Mouse (Mus musculus) c-Kit-negative CD71-positive TER-119-positive erythroid progenitor cells, embryonic 14.5 days (primary cell): ENCODE measurements around the gene Tagln.
A peak's percentile ranks its signal among the peaks of the same experiment; 100 is the strongest.

Experiments
- DNase-seq: peaks from one replicate; pipeline ENCODE4 v3.0.0-alpha.2; 2013; ENCODE audit warnings: low read depth, low spot score

The Tagln gene

DNA sequence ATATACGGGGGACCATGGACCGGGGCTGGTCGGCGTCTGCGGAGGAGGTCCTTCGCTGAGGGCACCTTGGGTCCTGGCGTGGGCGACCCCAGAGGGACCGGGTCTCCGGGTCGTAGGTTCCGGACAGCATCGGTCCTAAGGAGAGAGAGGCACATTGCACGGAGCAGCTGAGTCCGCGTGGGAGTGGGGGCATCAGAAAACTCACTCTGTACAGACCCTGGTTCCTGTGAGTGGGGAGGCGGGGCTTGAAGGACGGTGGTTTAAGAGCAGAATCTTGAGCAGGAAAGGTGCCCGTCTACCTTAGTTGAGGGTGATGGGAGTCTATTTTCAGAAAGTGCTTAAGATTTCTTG is 28.8 kb downstream of the Tagln start:
- DNase-seq: peak; percentile 33

DNA sequence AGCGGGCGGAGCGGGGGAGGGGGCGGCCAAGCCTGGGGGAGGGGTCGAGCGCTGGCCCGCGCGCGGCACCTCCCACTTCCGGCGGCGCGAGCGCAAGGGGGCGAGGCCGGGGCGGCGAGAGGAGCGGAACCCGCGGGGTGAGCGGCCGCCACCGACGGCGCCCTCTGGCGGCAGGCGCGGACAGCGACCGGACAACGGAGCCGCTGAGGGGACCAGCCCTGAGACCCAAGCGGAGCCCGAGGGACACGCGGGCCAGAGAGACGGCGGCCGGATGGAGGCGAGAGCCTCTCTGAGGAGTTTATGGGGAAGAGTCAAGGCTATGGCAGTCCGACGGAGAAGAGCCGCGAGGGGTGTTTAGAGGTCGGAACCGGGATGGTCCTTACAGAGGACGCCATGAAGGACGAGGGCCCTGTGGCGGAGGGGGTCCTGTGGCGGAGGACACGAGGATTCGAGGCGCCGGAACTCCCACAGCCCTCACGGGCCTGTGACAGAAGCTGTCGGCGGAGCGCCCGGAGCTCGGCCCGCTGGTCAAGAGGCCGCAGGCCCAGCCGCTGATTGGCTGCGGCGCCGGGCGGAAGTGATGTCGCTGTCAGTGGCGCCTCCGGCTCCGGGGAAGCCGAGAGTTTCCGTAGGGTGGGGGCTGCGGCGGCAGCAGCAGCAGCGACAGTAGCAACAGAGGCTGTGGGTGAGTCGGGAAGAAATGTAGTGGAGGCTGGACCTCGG is 29.3 kb downstream of the Tagln start, which contains the start of the genes Pcsk7 and Rnf214:
Pcsk7 (plus strand) TSS at position 143 of the 723 bp plus-strand sequence.
Rnf214 (minus strand) TSS at position 557 of the 723 bp plus-strand sequence.
- DNase-seq: peak; percentile 73

GRCm38 (mm10) chr9:45905811-45906237 is 30.0 kb downstream of the Tagln start:
- DNase-seq: no peak

- no peak for DNase-seq
Measured at GRCm38 (mm10) chr9:45905196-45905595, 30.7 kb downstream of the Tagln start.

DNA sequence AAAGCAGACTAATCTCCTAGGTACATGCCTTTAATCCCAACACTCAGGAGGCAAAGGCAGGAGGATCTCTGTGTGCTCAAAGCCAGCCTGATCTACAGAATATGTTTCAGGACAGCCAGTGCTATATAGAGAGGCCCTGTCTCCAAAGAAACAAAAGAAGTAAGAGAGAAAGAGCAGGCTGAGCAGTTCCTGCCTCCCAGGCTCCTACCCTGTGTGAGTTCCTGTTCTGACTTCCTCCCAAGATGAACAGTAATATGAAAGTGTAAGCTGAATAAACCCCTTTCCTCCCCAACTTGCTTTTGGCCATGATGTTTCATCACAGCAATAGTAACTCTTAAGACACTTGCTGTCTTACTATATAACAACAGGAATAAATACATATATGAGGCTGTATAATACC is 42.2 kb downstream of the Tagln start:
- no peak for DNase-seq
